Mouse (Mus musculus) megakaryocyte progenitor cell, adult 5-6 weeks (primary cell): ENCODE results near the gene Rc3h1. TPM values are rescaled to one million over a fixed set of nuclear protein-coding genes. Genes with fewer than 3 reads are reported as not detected.

Source experiments
- total RNA-seq, 2 experiments: library from RNA; stranded (forward) in 1 of 2; stranded (reverse) in 1 of 2; fragments of 157-497, 149-512 nt in 1 of 2; fragments of 200-1000 nt in 1 of 2; gene quantifications; 2 replicates each; pipeline versions ENCODE4 v1.2.3 to v1.2.4; 2015 to 2017

Gene Rc3h1
- total RNA-seq, 2 experiments from 2014 or later: 15.7 to 31.4 TPM

Other genes starting within 250 kb of the Rc3h1 start
- 122 and 143 TPM in 2 replicates for gene Rabgap1l, start 113.2 kb upstream of the Rc3h1 start, total RNA-seq (2015)
- gene Rabgap1l, start 113.2 kb upstream of the Rc3h1 start, total RNA-seq (2017): 149 and 173 TPM in 2 replicates
- gene Serpinc1, start 72.2 kb downstream of the Rc3h1 start, total RNA-seq (2015): 0.20 and 0.27 TPM in 2 replicates
- 0.04 and 0.17 TPM in 2 replicates for gene Serpinc1, start 72.2 kb downstream of the Rc3h1 start, total RNA-seq (2017)
- gene Zbtb37, start 128.4 kb downstream of the Rc3h1 start, total RNA-seq (2015): 4.8 and 7.1 TPM in 2 replicates
- gene Zbtb37, start 128.4 kb downstream of the Rc3h1 start, total RNA-seq (2017): 3.6 and 6.4 TPM in 2 replicates
- 38.7 and 40.5 TPM in 2 replicates for gene Dars2, start 164.2 kb downstream of the Rc3h1 start, total RNA-seq (2015)
- 35.8 and 43.6 TPM in 2 replicates for gene Dars2, start 164.2 kb downstream of the Rc3h1 start, total RNA-seq (2017)
- gene Cenpl, start 164.3 kb downstream of the Rc3h1 start, total RNA-seq (2015): 38.1 and 41.3 TPM in 2 replicates
- 7.3 and 8.3 TPM in 2 replicates for gene Cenpl, start 164.3 kb downstream of the Rc3h1 start, total RNA-seq (2017)
- gene Klhl20, start 225.1 kb downstream of the Rc3h1 start, total RNA-seq (2015): 25.4 and 31.6 TPM in 2 replicates
- 14.2 and 19.9 TPM in 2 replicates for gene Klhl20, start 225.1 kb downstream of the Rc3h1 start, total RNA-seq (2017)
- gene Ankrd45, start 236.3 kb downstream of the Rc3h1 start, total RNA-seq (2015): not detected in 2 replicates
- not detected in 2 replicates for gene Ankrd45, start 236.3 kb downstream of the Rc3h1 start, total RNA-seq (2017)